Mouse (Mus musculus): Measurements from ENCODE around the gene Rp9.
A peak's percentile ranks its signal among the peaks of the same experiment; 100 is the strongest.
"Not testable (repeated sequence)": the region's sequence is repeated elsewhere in the genome, so short reads cannot be mapped to it uniquely, and the experiment has no call there.

Gene Rp9

DNA sequence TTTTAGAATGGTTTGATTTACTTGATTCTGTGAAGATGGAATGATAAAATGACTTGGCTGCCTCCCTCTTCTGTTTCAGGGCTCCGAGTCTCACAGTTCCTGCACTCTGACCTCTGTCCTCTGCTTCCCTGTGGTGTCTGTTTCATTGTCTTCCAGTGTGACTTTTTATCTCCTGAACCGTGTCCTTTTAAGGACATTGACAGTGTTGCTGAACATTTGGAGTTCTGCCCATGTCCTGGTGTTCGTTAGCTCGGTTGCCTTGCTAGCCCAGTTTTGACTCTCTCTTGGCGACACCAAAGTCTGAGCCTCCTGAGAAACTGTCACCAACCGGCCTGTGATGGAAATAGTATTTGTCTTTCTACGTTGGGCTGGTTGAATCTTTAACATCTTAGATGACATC, 49.1 kb downstream of the Rp9 start:
- DNase-seq (ENCODE audit: low read depth, low spot score): no peak

DNA sequence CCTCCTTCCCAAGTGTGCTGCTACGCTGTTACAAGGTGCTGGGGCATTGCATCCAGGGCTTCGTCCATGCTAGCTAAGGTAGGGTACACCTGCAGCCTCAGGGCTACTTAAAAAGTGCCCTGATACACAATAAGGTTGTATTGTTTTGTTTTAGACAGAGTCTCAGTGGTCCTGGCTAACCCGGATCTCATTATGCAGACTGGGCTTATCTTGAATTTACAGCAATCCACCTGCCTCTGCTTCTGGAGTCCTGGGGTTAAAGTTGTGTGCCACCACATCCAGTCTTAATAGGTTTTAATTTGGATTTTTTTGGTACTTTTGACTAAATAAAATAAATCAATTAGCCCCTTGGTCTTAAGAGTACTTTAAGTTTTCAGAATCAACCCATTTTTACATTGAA, 49.7 kb downstream of the Rp9 start:
- DNase-seq (ENCODE audit: low read depth, low spot score): no peak

DNA sequence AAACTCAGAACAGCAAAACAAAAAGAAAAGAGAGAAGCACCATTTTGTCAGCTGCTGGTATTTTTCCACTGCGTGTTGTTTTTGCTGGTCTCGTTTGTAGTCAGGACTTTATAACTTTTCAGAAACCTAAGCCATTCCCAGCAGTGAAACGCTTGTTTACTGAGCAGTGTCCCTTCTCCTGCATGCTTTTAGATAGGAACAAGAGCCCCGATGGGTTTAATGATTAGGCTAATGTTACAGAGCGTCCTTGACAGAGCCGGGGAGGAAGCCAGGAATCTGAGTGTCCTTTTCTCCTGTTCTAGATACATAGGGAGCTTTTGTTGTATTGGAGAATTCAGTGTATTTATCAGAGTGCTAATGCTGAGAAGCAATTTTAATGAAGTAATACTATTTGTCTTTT, 52.0 kb downstream of the Rp9 start:
- DNase-seq (ENCODE audit: low read depth, low spot score): no peak

DNA sequence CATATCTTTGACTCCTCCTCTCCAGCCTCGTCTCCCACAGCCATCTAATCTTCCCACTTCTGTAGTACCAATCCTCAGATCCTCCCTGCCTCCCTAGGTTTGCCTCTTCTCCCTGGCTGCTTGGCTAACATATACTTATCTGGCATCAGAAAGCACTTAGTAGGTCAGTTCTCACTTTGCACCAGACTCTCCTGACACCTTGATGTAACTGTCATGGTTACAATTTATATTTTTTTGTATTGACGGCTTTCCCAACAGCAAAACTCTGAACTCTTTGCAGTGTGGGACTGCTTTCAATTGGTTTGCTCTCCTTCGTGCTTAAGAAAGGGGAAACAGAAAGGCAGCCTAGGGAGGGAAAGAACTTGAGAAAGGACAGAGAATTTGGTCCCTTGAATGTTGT, 53.4 kb downstream of the Rp9 start:
- no peak for DNase-seq (ENCODE audit: low read depth, low spot score)

DNA sequence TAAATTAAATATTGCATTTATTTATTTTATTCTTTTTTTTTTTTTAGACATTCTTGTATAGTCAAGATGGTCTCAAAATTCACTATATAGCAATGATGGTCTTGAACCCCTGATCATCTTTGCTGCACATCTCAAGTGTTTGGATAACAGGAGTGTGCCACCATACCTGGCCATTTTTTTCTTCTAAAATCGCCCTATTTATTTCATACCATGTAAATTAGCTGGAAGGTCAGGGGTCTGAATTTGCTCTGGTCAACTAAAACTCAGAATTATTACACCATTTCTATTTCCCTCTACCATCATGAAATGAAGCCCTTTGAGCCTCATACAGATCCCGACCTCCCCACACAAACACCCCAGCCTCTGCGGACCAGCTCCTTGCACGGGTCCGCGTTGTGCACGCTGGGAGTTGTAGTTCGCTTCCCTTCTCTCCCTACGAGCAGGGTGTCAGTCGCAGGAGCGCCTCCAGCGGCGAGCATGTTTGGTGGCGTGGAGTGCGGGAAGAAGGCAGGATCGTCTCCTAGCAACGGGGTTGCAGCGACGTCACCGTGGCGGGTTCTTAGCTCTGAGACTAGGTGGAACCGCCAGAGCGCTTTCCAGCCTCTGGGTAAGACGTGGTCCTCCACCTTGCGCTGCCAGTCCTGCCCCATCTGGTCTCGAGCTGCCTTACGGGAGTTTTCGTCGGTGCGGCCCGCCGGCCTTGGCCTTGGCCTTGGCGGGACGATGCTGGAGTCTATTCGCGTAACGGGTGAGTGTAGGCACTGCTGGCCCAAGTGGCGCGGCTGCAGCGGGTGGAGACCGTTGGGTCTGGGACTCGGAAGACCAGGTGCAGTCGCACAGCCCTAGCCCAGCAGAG, 58.3 kb downstream of the Rp9 start, which contains the start of gene 9530077C05Rik:
TSS of gene 9530077C05Rik (plus strand) at position 512 of the 856 bp plus-strand sequence.
- DNase-seq (ENCODE audit: low read depth, low spot score): peak; percentile 94

DNA sequence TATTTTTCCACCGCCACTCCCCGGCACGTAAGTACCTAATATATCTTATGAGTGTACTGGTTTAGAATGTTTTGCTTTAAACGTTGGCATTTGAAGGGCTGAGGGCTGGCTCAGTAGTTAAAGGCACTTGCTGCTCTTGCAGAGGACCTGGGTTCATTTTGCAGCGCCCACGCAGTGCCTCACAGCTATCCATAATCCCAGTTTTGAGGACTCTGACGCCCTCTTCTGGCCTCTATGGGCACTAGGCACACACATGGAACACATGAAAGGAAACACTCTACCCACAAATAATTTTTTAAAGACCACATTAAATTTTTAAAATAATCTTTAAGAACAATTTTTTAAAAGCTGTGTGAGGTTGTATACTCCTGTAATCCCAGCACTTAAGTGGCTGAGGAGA, 60.0 kb downstream of the Rp9 start:
- DNase-seq (ENCODE audit: low read depth, low spot score): no peak

DNA sequence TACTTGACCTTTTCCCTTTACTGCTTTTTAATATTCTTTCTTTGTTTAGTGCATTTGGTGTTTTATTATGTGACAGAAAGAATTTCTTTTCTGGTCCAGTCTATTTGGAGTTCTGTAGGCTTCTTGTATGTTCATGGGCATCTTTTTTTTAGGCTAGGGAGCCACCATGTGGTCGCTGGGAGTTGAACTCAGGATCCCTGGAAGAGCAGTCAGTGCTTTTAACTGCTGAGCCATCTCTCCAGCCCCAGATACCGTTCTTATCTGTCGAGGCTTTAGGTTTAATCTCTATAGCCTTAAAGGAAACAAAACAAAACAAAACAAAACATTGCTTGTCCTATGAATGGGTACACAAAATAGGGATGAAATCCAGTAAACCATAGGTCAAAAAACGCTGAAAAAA, 61.2 kb downstream of the Rp9 start:
- DNase-seq (ENCODE audit: low read depth, low spot score): not testable (repeated sequence)

DNA sequence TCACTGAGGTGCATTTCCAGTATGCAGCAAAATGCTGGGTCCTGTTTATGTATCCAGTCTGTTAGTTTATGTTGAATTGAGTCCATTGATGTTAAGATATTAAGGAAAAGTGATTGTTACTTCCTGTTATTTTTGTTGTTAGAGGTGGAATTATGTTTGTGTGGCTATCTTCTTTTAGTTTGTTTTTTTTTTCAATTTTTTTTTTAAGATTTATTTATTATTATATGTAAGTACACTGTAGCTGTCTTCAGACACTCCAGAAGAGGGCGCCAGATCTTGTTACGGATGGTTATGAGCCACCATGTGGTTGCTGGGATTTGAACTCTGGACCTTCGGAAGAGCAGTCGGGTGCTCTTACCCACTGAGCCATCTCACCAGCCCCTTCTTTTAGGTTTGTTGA, 61.9 kb downstream of the Rp9 start:
- not testable (repeated sequence) for DNase-seq (ENCODE audit: low read depth, low spot score)

DNA sequence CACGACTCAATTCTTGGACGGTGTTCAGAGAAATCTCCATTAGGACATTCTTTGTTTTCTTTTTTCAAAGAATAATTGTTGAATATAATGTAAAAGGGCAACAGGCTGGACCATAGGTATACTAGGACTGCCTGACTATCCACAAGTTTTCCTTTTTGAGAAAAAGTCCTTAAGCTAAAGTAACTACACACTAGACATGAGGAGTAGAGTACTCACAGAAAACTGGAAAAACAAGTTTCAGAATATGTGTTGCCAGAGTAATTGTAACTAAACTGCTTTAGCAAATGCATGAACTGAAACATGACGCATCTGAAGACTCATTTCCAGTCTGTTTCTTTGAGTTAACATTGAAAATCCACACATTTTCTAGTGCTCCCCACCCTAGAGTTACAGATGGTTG, 64.1 kb downstream of the Rp9 start:
- DNase-seq (ENCODE audit: low read depth, low spot score): no peak

DNA sequence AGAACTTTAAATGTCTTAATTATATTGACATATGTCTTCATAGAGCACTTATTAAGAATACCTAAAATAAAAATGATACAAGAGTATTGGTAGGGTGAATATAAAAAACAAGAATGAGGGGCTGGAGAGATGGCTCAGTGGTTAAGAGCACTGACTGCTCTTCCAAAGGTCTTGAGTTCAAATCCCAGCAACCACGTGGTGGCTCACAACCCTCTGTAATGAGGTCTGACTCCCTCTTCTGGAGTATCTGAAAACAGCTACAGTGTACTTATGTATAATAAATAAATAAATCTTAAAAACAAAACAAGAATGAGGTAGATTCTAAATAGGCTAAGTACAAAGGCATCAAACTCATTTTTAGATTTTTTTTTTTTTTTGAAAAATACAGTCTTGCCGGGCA, 66.0 kb downstream of the Rp9 start:
- not testable (repeated sequence) for DNase-seq (ENCODE audit: low read depth, low spot score)

DNA sequence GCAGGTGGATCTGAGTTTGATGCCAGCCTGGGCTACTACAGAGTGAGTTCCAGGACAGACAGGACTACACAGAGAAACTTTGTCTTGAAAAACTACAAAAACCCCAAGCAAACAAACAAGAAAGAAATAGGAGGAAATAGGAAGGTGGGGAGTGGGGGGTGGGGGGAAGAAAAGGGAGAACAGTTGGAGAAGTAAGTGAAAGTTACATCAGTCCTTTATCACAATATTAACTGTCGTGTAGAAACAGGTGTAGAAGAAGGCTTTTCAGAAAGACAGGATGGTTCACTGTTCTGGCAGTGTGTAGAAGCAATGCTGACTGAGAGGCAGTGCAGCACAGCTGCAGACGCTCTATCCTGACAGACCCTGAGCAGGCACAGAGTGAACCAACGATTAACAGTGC, 66.6 kb downstream of the Rp9 start:
- DNase-seq (ENCODE audit: low read depth, low spot score): no peak

DNA sequence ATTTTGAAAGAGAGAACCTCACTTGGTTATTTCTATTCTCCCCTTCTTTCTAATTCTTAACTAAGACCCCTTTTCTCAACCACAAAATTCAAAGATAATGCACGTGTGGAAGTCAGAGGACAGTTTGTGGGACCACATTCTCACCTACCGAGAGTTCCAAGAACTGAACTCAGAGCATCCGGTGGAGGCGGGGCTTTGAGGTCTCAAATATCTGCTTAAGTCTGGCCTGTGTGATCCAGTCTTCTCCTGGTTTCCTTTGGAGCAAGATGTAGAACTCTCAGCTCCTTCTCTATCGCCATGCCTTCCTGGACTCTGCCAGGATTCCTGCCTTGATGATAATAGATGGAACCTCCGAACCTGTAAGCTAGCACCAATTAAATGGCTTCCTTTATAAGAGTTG, 67.5 kb downstream of the Rp9 start:
- DNase-seq (ENCODE audit: low read depth, low spot score): no peak

DNA sequence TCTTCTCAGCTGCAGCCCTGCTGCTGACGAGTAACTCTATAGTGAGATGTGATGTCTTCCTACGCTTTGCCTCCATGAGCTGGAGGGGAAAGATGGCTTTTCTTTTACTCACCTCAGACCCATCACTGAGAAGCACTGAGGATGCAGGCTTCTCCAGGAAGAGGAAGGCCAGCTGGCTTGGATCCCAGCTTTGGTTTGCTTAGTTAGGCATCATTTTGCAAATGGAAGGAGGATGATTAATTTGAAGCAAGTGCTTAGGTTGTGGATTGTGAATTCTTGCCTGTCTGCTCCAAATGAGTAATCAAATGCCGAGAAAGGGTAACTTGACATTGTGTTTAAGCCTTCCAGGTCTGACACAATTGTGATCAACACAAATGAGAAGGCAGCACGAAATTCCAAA, 70.5 kb downstream of the Rp9 start:
- DNase-seq (ENCODE audit: low read depth, low spot score): no peak

DNA sequence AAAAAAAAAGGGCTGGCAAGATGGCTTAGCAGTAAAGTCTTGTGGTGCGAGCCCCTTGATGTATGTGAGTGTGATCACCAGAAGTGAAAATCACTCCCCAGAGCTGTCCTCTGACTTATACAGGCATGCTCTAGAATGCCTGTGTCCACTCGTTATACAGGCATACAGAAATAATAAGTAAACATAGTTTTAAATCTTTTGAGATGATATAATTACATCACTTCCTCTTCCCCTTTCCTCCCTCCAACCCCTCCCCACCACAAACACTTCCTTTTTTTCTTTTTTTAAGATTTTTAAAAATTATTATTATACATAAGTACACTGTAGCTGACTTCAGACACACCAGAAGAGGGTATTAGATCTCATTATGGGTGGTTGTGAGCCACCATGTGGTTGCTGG, 74.8 kb downstream of the Rp9 start:
- no peak for DNase-seq (ENCODE audit: low read depth, low spot score)

DNA sequence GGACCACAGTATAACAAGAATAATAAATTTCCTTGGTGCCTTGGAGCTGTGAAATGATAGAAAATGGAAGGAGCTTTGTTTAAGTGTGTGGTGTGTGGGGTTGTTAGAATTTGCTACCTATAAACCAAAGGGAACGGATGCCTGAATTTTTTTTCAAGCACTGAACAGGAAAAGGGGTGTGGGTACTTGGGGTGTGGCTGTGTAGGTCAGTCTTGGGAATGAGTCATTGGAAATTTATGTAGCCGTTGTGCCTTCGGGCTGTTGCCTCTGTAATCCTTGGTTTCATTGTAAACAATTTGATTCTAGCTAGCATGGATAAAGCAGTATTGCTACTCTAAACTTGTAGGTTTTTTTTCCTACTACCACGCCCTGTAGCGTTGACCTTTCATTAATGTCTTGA, 79.2 kb downstream of the Rp9 start:
- DNase-seq (ENCODE audit: low read depth, low spot score): no peak

DNA sequence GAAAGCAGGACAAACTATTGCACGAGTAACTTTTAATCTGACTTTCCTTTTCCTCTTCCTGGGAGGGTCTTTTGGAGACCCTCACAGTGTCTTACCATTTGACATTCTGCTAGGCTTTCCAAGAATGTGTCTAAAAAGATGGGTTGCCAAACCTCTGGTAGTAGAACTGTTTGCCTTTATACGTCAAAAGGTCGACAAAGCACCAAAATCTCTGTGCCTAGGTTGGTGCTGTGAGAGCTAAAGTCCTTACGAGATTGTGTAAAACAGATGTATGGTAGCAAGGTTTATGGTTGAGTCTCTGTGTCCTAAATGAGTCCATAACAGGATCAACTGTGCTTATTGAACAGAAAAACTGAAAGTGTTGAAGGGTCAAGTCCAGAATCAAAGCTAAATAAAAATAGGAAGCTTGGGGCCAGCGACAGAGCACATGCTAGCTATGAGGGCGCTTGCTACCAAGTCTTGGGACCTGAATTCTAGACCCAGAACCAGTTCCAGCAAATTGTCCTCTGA, 79.8 kb downstream of the Rp9 start:
- no peak for DNase-seq (ENCODE audit: low read depth, low spot score)

DNA sequence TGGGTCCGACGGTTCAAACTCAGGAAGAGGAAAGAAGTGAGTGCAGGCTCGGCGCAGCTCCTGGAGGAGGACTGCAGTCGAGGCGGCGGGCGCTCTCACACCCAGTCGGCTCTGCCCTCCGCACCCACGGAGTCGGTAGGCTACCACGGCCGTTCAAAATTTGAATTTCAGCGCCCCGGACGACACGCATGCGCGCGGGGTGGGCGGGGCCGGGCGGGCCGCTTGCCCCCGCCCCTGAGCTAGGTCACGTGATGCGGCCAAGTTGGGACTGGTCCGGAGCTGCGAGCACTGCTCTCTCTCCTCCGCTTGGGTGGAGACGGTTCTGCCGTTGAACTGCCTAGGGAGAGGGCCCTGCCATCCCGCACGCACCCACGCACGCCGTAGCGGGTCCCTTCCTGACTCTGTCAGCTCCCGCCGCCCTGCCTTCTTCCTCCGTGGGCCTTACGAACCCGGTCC, 80.5 kb downstream of the Rp9 start, which contains the start of gene Anln:
TSS of gene Anln (minus strand) at position 168 of the 456 bp plus-strand sequence.
- DNase-seq (ENCODE audit: low read depth, low spot score): peak; percentile 93

DNA sequence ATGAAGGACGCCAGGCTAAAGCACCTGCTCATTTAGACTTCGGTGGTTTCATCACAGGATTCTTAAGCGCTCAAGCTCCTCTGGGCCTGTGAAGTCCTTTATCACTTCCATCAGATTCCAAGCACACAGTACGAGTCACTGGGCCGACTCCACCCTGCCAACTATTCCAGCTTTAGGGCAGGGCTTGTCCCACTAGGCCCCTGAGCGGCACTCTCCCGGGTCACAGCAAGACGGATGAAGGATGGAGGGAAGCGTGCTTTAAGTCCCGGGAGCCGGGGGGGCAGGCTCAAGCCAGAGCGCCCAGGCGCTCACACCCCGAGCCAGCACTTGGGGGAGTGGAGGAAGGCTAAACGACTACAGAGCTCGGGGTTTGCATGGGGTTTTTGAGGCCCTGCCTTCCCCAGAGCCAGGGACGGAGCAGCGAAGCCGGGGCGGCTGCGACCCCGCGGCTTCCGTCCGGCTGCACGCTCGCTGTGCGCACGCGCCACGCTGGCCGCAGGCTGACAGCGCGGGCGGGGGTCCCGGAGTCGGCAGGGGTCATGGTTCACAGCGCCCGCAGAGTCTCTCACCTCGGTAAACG, 81.1 kb downstream of the Rp9 start:
- no peak for DNase-seq (ENCODE audit: low read depth, low spot score)

DNA sequence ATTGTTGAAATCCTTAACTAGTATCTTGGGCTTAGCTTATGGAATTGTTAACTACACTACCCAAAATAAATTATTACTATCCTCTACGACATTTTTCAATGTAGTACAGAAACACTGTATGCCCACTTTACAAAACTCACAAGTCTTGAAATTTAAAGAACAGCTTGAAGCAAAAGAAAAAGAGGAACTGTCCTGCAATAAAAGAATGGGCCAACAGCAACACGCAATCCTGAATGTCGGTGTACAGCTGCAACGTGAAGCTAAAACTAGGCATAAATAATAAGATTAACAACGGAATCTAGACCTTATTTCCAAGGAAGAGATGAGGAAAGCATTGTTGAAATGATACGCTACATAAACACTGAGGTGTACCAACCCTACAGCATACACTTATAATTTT, 81.6 kb downstream of the Rp9 start:
- no peak for DNase-seq (ENCODE audit: low read depth, low spot score)

DNA sequence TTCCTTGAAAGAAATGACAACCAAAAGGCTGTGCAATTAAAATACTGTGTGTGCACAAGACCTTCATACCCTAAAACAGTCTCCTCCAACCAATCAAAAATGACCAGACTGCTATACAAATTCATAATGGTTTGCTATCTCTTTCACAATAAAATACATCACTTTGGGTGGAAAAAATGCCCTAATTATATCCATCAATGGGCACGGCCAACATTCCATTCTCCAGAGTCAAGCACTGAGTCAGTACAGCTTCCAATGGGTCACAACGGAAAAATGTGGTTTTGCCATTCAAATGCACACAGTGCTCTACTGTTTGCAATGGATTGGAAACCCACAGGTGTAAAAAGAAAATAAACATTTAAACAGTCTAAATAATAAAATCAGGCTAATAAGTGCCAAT, 83.7 kb downstream of the Rp9 start:
- no peak for DNase-seq (ENCODE audit: low read depth, low spot score)

DNA sequence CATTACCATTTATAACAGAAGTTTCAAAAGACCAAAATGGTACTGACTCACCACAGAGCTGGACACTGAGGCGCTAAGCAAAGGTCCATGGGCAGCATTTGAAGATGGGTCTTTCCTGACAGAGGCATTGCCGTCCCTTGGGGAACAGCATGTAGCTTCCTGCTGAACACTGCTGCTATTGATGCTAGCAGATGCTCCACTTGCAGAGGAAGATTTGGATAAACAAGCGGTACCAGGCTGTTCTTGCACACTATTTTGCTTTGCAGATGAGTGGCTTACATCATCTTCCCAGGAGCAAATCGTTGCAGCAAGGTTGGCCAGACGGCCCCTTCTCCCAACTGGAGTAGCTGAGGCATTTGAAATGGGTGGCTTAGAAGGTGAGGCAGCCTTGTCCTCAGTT, 93.5 kb downstream of the Rp9 start:
- DNase-seq (ENCODE audit: low read depth, low spot score): no peak

DNA sequence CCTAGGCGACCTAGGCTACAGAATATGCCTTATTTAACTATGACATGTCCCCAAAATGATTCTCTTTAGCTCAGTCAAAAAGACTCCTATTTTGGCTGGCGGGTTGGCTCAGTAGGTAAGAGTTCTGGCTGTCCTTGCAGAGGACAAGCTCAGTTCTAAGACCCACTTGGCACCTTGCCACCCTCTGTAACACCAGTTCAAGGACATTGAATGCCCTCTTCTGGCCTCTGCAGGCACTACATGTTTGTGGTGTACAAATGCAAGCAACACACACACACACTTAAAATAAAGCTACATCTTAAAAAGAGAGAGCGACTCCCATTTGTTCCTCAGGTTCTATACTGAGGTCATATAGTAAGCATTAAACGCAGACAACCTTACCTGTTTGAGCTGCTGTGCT, 96.8 kb downstream of the Rp9 start:
- no peak for DNase-seq (ENCODE audit: low read depth, low spot score)

DNA sequence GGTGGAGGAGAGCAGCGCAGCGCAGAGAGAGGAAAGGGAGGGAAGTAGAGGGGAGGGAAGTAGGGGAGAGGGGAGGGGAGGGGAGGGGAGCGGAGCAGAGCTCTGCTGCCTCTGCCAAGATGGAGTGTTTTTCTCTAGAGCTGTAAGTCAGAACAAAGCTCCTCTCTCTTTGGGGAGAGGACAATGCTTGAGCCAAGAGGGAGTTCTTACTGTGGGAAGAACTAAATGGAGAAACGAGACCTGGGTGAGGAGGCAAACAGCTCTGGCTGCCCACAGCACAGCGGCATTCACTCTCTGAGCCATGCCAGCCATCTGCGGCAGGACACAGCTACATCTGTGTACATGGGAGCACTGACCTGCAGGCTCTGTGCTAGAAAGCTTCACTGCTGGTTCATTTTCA, 101.5 kb downstream of the Rp9 start:
- no peak for DNase-seq (ENCODE audit: low read depth, low spot score)
